Mouse (Mus musculus): Measurements from ENCODE around the gene Mrpl53. TPM values are rescaled to one million over a fixed set of nuclear protein-coding genes. Genes with fewer than 3 reads are reported as not detected.

Mrpl53 gene
- 103 and 111 TPM in 2 replicates for polyA plus RNA-seq (2012; rRNA removed)

GRCm38 (mm10) chr6:83108762-83109668 is at the start of gene Mrpl53:
Gene Mrpl53 (plus strand): TSS chr6:83109040.

GRCm38 (mm10) chr6:83070247-83070310 is 38.8 kb upstream of the Mrpl53 start, which contains the start of gene Tlx2:
Gene Tlx2 (minus strand): TSS chr6:83070293.

GRCm38 (mm10) chr6:83077630-83078323 is 31.1 kb upstream of the Mrpl53 start, which contains the start of gene Pcgf1:
Gene Pcgf1 (plus strand): TSS chr6:83077869.

GRCm38 (mm10) chr6:83086121-83087035 is 22.5 kb upstream of the Mrpl53 start, which contains the start of gene Lbx2:
Gene Lbx2 (plus strand): TSS chr6:83086367.

GRCm38 (mm10) chr6:83101316-83101687 is 7.5 kb upstream of the Mrpl53 start, which contains the start of the genes Ccdc142 and Gm42688:
Gene Ccdc142 (plus strand): TSS chr6:83101601.
Gene Gm42688 (plus strand): TSS chr6:83101617.

GRCm38 (mm10) chr6:83115011-83115671 is 6.3 kb downstream of the Mrpl53 start, which contains the start of gene Mogs:
Gene Mogs (plus strand): TSS chr6:83115496.

GRCm38 (mm10) chr6:83120930-83121862 is 12.4 kb downstream of the Mrpl53 start, which contains the start of gene Wbp1:
Gene Wbp1 (minus strand): TSS chr6:83121559.

GRCm38 (mm10) chr6:83125331-83125730 is 16.5 kb downstream of the Mrpl53 start, which contains the start of gene Ino80b:
Gene Ino80b (minus strand): TSS chr6:83125431.

GRCm38 (mm10) chr6:83134951-83135513 is 26.2 kb downstream of the Mrpl53 start, which contains the start of gene Rtkn:
Gene Rtkn (plus strand): TSS chr6:83135463.

GRCm38 (mm10) chr6:83156259-83156684 is 47.4 kb downstream of the Mrpl53 start, which contains the start of the genes Wdr54 and 1700003E16Rik:
Gene Wdr54 (minus strand): TSS chr6:83156397.
Gene 1700003E16Rik (plus strand): TSS chr6:83156404.

Other genes with a start within 250 kb of the Mrpl53 start
- 30.8 and 31.4 TPM in 2 replicates for gene Sema4f, start 169.3 kb upstream of the Mrpl53 start, polyA plus RNA-seq (2012; rRNA removed)
- gene M1ap, start 162.1 kb upstream of the Mrpl53 start, polyA plus RNA-seq (2012; rRNA removed), result 0.05 and 0.61 TPM in 2 replicates
- gene Dok1, start 75.6 kb upstream of the Mrpl53 start, polyA plus RNA-seq (2012; rRNA removed), result 1.7 and 2.2 TPM in 2 replicates
- gene Loxl3, start 74.9 kb upstream of the Mrpl53 start, polyA plus RNA-seq (2012; rRNA removed), result 5.8 and 6.2 TPM in 2 replicates
- gene Aup1, start 54.5 kb upstream of the Mrpl53 start, polyA plus RNA-seq (2012; rRNA removed), result 260 and 270 TPM in 2 replicates
- 86.0 and 91.4 TPM in 2 replicates for gene Htra2, start 53.8 kb upstream of the Mrpl53 start, polyA plus RNA-seq (2012; rRNA removed)
- gene Dqx1, start 51.2 kb upstream of the Mrpl53 start, polyA plus RNA-seq (2012; rRNA removed), result 0.70 and 0.74 TPM in 2 replicates
- 1.2 TPM in 1 of 2 replicates, not detected in the other for gene Tlx2, start 38.7 kb upstream of the Mrpl53 start, polyA plus RNA-seq (2012; rRNA removed)
- gene Pcgf1, start 31.2 kb upstream of the Mrpl53 start, polyA plus RNA-seq (2012; rRNA removed), result 53.5 and 53.6 TPM in 2 replicates
- 0.16 and 0.57 TPM in 2 replicates for gene Lbx2, start 22.7 kb upstream of the Mrpl53 start, polyA plus RNA-seq (2012; rRNA removed)
- 13.9 TPM in 2 replicates for gene Ccdc142, start 7.4 kb upstream of the Mrpl53 start, polyA plus RNA-seq (2012; rRNA removed)
- 13.6 and 13.9 TPM in 2 replicates for gene Gm42688, start 7.4 kb upstream of the Mrpl53 start, polyA plus RNA-seq (2012; rRNA removed)
- 45.7 and 48.5 TPM in 2 replicates for gene Mogs, start 6.5 kb downstream of the Mrpl53 start, polyA plus RNA-seq (2012; rRNA removed)
- gene Wbp1, start 12.5 kb downstream of the Mrpl53 start, polyA plus RNA-seq (2012; rRNA removed), result 152 and 163 TPM in 2 replicates
- gene Ino80b, start 16.4 kb downstream of the Mrpl53 start, polyA plus RNA-seq (2012; rRNA removed), result 37.3 and 39.4 TPM in 2 replicates
- gene Rtkn, start 26.4 kb downstream of the Mrpl53 start, polyA plus RNA-seq (2012; rRNA removed), result 13.7 and 18.2 TPM in 2 replicates
- 25.6 and 26.5 TPM in 2 replicates for gene Wdr54, start 47.4 kb downstream of the Mrpl53 start, polyA plus RNA-seq (2012; rRNA removed)
- gene 1700003E16Rik, start 47.4 kb downstream of the Mrpl53 start, polyA plus RNA-seq (2012; rRNA removed), result 8.3 TPM in 2 replicates
- 230 and 248 TPM in 2 replicates for gene Dctn1, start 56.9 kb downstream of the Mrpl53 start, polyA plus RNA-seq (2012; rRNA removed)
- 0.41 and 1.3 TPM in 2 replicates for gene Slc4a5, start 110.8 kb downstream of the Mrpl53 start, polyA plus RNA-seq (2012; rRNA removed)
- 17.9 and 20.7 TPM in 2 replicates for gene Mthfd2, start 216.9 kb downstream of the Mrpl53 start, polyA plus RNA-seq (2012; rRNA removed)
- gene Mob1a, start 217.0 kb downstream of the Mrpl53 start, polyA plus RNA-seq (2012; rRNA removed), result 21.3 and 21.8 TPM in 2 replicates
- 20.9 and 27.3 TPM in 2 replicates for gene Bola3, start 240.1 kb downstream of the Mrpl53 start, polyA plus RNA-seq (2012; rRNA removed)

All from central nervous system, embryonic 18 days (tissue).